Mouse (Mus musculus) kidney, adult 2 months (tissue): Measurements from ENCODE around the gene Lrsam1. TPM values are rescaled to one million over a fixed set of nuclear protein-coding genes. Genes with fewer than 3 reads are reported as not detected.

Experiments
- DNase-seq: peaks from one replicate; pipeline ENCODE4 v3.0.0; 2021
- H3K27ac ChIP-seq: fragments of 200-500 bp; 2 replicates; pipeline ENCODE4 v1.5.1; 2012; ENCODE audit warnings: low read depth, low read length, control low read depth, inconsistent platforms; ENCODE audit not compliant: insufficient read depth
- H3K27me3 ChIP-seq: fragments of 200-500 bp; replicated peaks from 2 replicates; pipeline ENCODE4 v1.6.1; 2012; ENCODE audit warnings: mild to moderate bottlenecking, moderate library complexity, low read length, inconsistent platforms; ENCODE audit not compliant: control insufficient read depth, insufficient read depth
- H3K36me3 ChIP-seq: fragments of 200-500 bp; 2 replicates; pipeline ENCODE4 v1.6.1; 2012; ENCODE audit warnings: mild to moderate bottlenecking, moderate library complexity, low read length, inconsistent platforms; ENCODE audit not compliant: control insufficient read depth, insufficient read depth
- H3K4me1 ChIP-seq: fragments of 200-500 bp; 2 replicates; pipeline ENCODE4 v1.6.1; 2011; ENCODE audit warnings: low read length; ENCODE audit not compliant: control insufficient read depth, insufficient read depth
- H3K4me3 ChIP-seq: fragments of 200-500 bp; 2 replicates; pipeline ENCODE4 v1.5.1; 2011; ENCODE audit warnings: mild to moderate bottlenecking, low read depth, low read length, control low read depth; ENCODE audit not compliant: insufficient read depth
- CTCF ChIP-seq: fragments of 200-500 bp; conservative IDR thresholded peaks from 2 replicates; pipeline ENCODE4 v1.5.1; 2011; ENCODE audit warnings: low read depth, mild to moderate bottlenecking, control low read depth, low read length, moderate library complexity, mixed read lengths; ENCODE audit not compliant: insufficient read depth, insufficient read length
- POLR2A ChIP-seq: fragments of 200-500 bp; IDR thresholded peaks from one replicate; pipeline ENCODE4 v1.6.1; 2011; ENCODE audit warnings: low read depth, low read length, control low read depth
- WGBS: fragments of 180-500 bp; shearing (Covaris S2); methylation state at CpG from one replicate; pipeline ENCODE4 v1.1.7; 2018; 5-methylcytosine and 5-hydroxymethylcytosine counted together
- polyA plus RNA-seq: library from polyadenylated mRNA; depleted of rRNA; stranded (reverse); fragments of >200 nt; gene quantifications from 2 replicates; pipeline ENCODE4 v1.2.3, GENCODE M21; 2012

Lrsam1 gene
- polyA plus RNA-seq, 1 experiment: 12.0 TPM

- Histone ChIP-seq H3K4me3 (no peak overlapping the region), H3K36me3 (0 out of 2 replicates have a peak, but pooled peaks cover 1% of the 10 kb centered on the region), H3K27me3 (no peaks in the 10 kb centered on the region), H3K4me1 (no peaks in the 10 kb centered on the region), H3K27ac (no peak overlapping the region)
- 87% methylated on average over 12 of the region's 12 CpGs for WGBS
- TF ChIP-seq POLR2A (no peak), CTCF (no peak)
- DNase-seq: no peak
Measured at GRCm38 (mm10) chr2:32926330-32927075, 34.9 kb downstream of the Lrsam1 start.

- H3K27ac ChIP-seq: no peak overlapping the region
- 0 out of 2 replicates have a peak, but pooled peaks cover 1% of the 10 kb centered on the region for H3K36me3 ChIP-seq
- no peak overlapping the region for H3K4me3 ChIP-seq
- H3K27me3 ChIP-seq: no peaks in the 10 kb centered on the region
- 80% methylated on average over 10 of the region's 10 CpGs for WGBS
- DNase-seq: no peak
- TF ChIP-seq CTCF: no peak
- no peak for TF ChIP-seq POLR2A
- no peaks in the 10 kb centered on the region for H3K4me1 ChIP-seq
Measured at GRCm38 (mm10) chr2:32924306-32924844, 37.0 kb downstream of the Lrsam1 start.

- Histone ChIP-seq H3K4me1 (no peaks in the 10 kb centered on the region), H3K36me3 (0 out of 2 replicates have a peak, but pooled peaks cover 1% of the 10 kb centered on the region), H3K27me3 (no peaks in the 10 kb centered on the region), H3K27ac (no peak overlapping the region), H3K4me3 (no peak overlapping the region)
- DNase-seq: no peak
- TF ChIP-seq CTCF: no peak
- TF ChIP-seq POLR2A: no peak
- WGBS: 90% methylated on average over 24 of the region's 24 CpGs
Measured at GRCm38 (mm10) chr2:32923551-32924250, 37.7 kb downstream of the Lrsam1 start.

- H3K36me3 ChIP-seq: 0 out of 2 replicates have a peak, but pooled peaks cover 1% of the 10 kb centered on the region
Measured at GRCm38 (mm10) chr2:32922564-32922963, 38.9 kb downstream of the Lrsam1 start.

GRCm38 (mm10) chr2:32921801-32922380 is 39.5 kb downstream of the Lrsam1 start:
- 89% methylated on average over 15 of the region's 15 CpGs for WGBS
- no peaks in the 10 kb centered on the region for H3K27me3 ChIP-seq
- no peak overlapping the region for H3K27ac ChIP-seq
- no peak overlapping the region for H3K4me3 ChIP-seq
- DNase-seq: no peak
- H3K36me3 ChIP-seq: 0 out of 2 replicates have a peak, but pooled peaks cover 1% of the 10 kb centered on the region
- no peak for TF ChIP-seq CTCF
- no peak for TF ChIP-seq POLR2A
- H3K4me1 ChIP-seq: no peaks in the 10 kb centered on the region

More at GRCm38 (mm10) chr2:32922564-32922963, 38.9 kb downstream of the Lrsam1 start:
- DNase-seq: no peak
- H3K4me1 ChIP-seq: no peaks in the 10 kb centered on the region
- no peaks in the 10 kb centered on the region for H3K27me3 ChIP-seq
- no peak overlapping the region for H3K27ac ChIP-seq
- WGBS: 86% methylated on average over 13 of the region's 13 CpGs
- TF ChIP-seq POLR2A: no peak
- TF ChIP-seq CTCF: no peak
- no peak overlapping the region for H3K4me3 ChIP-seq

- Histone ChIP-seq H3K4me1 (no peaks in the 10 kb centered on the region), H3K27ac (no peak overlapping the region), H3K4me3 (no peak overlapping the region), H3K27me3 (no peaks in the 10 kb centered on the region), H3K36me3 (0 out of 2 replicates have a peak, but pooled peaks cover 1% of the 10 kb centered on the region)
- TF ChIP-seq POLR2A (no peak), CTCF (no peak)
- no peak for DNase-seq
- WGBS: 77% methylated on average over 7 of the region's 7 CpGs
Measured at GRCm38 (mm10) chr2:32921235-32921634, 40.2 kb downstream of the Lrsam1 start.

- Histone ChIP-seq H3K36me3 (0 out of 2 replicates have a peak, but pooled peaks cover 1% of the 10 kb centered on the region), H3K27ac (no peak overlapping the region), H3K4me3 (no peak overlapping the region), H3K4me1 (peaks cover 9% of the 10 kb centered on the region), H3K27me3 (no peaks in the 10 kb centered on the region)
- TF ChIP-seq CTCF: no peak
- no peak for TF ChIP-seq POLR2A
- WGBS: 74% methylated on average over 9 of the region's 9 CpGs
- no peak for DNase-seq
Measured at GRCm38 (mm10) chr2:32918391-32918790, 43.0 kb downstream of the Lrsam1 start.
